Mouse (Mus musculus) forebrain, embryonic 13.5 days (tissue): ENCODE measurements at regions not wholly inside any gene's neighbourhood (a gene's known extent, or its start where the extent isn't known, plus 50 kb on each side); places are given as distances from the start of the nearest gene placed in this dataset.
A peak's percentile ranks its signal among the peaks of the same experiment; 100 is the strongest.
"Not testable (repeated sequence)": the region's sequence is repeated elsewhere in the genome, so short reads cannot be mapped to it uniquely, and the experiment has no call there.

Source experiments
- ATAC-seq: fragments of 200-750 bp; cut with Nextera tagmentation; 2 replicates; pipeline ENCODE4 v1.8.0; 2017
- H3K27ac ChIP-seq: fragments of 300-500 bp; sonication (generic); 2 replicates; pipeline ENCODE4 v1.5.1; 2015; ENCODE audit warnings: inconsistent platforms, mild to moderate bottlenecking, moderate library complexity
- H3K27me3 ChIP-seq: fragments of 300-500 bp; sonication (generic); 2 replicates; pipeline ENCODE4 v1.6.1; 2015; ENCODE audit warnings: mild to moderate bottlenecking, inconsistent platforms
- H3K36me3 ChIP-seq: fragments of 300-500 bp; sonication (generic); 2 replicates; pipeline ENCODE4 v1.6.1; 2015; ENCODE audit warnings: mild to moderate bottlenecking, inconsistent platforms; ENCODE audit not compliant: poor library complexity, severe bottlenecking
- H3K4me1 ChIP-seq: fragments of 300-500 bp; sonication (generic); 2 replicates; pipeline ENCODE4 v1.6.1; 2015; ENCODE audit warnings: inconsistent platforms
- H3K4me2 ChIP-seq: fragments of 300-500 bp; sonication (generic); 2 replicates; pipeline ENCODE4 v1.6.1; 2015; ENCODE audit warnings: inconsistent platforms, mild to moderate bottlenecking, moderate library complexity
- H3K4me3 ChIP-seq: fragments of 300-500 bp; sonication (generic); 2 replicates; pipeline ENCODE4 v1.5.1; 2015; ENCODE audit warnings: mild to moderate bottlenecking, inconsistent platforms
- H3K9ac ChIP-seq: fragments of 300-500 bp; sonication (generic); 2 replicates; pipeline ENCODE4 v1.6.1; 2015; ENCODE audit warnings: mild to moderate bottlenecking, inconsistent platforms
- H3K9me3 ChIP-seq: fragments of 300-500 bp; sonication (generic); replicated peaks from 2 replicates; pipeline ENCODE4 v1.6.1; 2016; ENCODE audit warnings: inconsistent platforms
- WGBS: fragments of 180-500 bp; shearing (Covaris S2); methylation state at CpG from one replicate; pipeline ENCODE4 v1.1.7; 2015; 5-methylcytosine and 5-hydroxymethylcytosine counted together

- H3K9me3 ChIP-seq, H3K27ac ChIP-seq, H3K4me3 ChIP-seq, H3K36me3 ChIP-seq, H3K4me2 ChIP-seq, ATAC-seq, H3K9ac ChIP-seq, H3K4me1 ChIP-seq, H3K27me3 ChIP-seq: not testable (repeated sequence)
Observed at GRCm38 (mm10) chr1:141246125-141246524, 1000.2 kb downstream of the Kcnt2 start.

GRCm38 (mm10) chr1:141274738-141275137 lies 1028.8 kb downstream of the Kcnt2 start:
- Histone ChIP-seq H3K36me3 (no peaks in the 10 kb centered on the region), H3K27me3 (no peaks in the 10 kb centered on the region), H3K9ac (no peak overlapping the region), H3K9me3 (no peaks in the 10 kb centered on the region), H3K4me1 (no peaks in the 10 kb centered on the region), H3K4me3 (no peak overlapping the region), H3K4me2 (no peak overlapping the region), H3K27ac (no peak overlapping the region)
- ATAC-seq = no peak
- WGBS = 96% methylated on average over 1 of the region's 1 CpGs

- no peak for ATAC-seq
- H3K36me3 ChIP-seq = no peaks in the 10 kb centered on the region
- H3K27ac ChIP-seq = no peak overlapping the region
- no peaks in the 10 kb centered on the region for H3K27me3 ChIP-seq
- H3K4me3 ChIP-seq = no peak overlapping the region
- no peaks in the 10 kb centered on the region for H3K4me1 ChIP-seq
- H3K9me3 ChIP-seq = no peaks in the 10 kb centered on the region
- no peak overlapping the region for H3K4me2 ChIP-seq
- no peak overlapping the region for H3K9ac ChIP-seq
Observed at GRCm38 (mm10) chr1:141281513-141281912, 1035.6 kb downstream of the Kcnt2 start.

GRCm38 (mm10) chr1:141322968-141323367 lies 1077.0 kb downstream of the Kcnt2 start:
- no peak for ATAC-seq
- 53% methylated on average over 3 of the region's 3 CpGs for WGBS
- H3K27me3 ChIP-seq = no peaks in the 10 kb centered on the region
- no peak overlapping the region for H3K4me2 ChIP-seq
- no peaks in the 10 kb centered on the region for H3K36me3 ChIP-seq
- H3K27ac ChIP-seq = no peak overlapping the region
- H3K9ac ChIP-seq = no peak overlapping the region
- no peaks in the 10 kb centered on the region for H3K4me1 ChIP-seq
- H3K4me3 ChIP-seq = no peak overlapping the region
- H3K9me3 ChIP-seq = no peaks in the 10 kb centered on the region

- Histone ChIP-seq H3K4me1 (no peaks in the 10 kb centered on the region), H3K9me3 (no peaks in the 10 kb centered on the region), H3K9ac (no peak overlapping the region), H3K27ac (no peak overlapping the region), H3K27me3 (no peaks in the 10 kb centered on the region), H3K4me3 (no peak overlapping the region), H3K4me2 (no peak overlapping the region), H3K36me3 (no peaks in the 10 kb centered on the region)
- ATAC-seq = peak; percentile 33; the same call in 1 of the 2 replicates
- 88% methylated on average over 1 of the region's 1 CpGs for WGBS
Observed at GRCm38 (mm10) chr1:141338073-141338472, 1092.1 kb downstream of the Kcnt2 start.

GRCm38 (mm10) chr1:141369447-141369846 lies 1123.5 kb downstream of the Kcnt2 start:
- ATAC-seq = peak; percentile 19; the same call in 1 of the 2 replicates
- Histone ChIP-seq H3K4me2 (no peak overlapping the region), H3K4me3 (no peak overlapping the region)

GRCm38 (mm10) chr1:141375966-141376365 lies 1130.0 kb downstream of the Kcnt2 start:
- Histone ChIP-seq H3K36me3 (no peaks in the 10 kb centered on the region), H3K9ac (no peak overlapping the region), H3K9me3 (no peaks in the 10 kb centered on the region), H3K4me3 (no peak overlapping the region), H3K27me3 (no peaks in the 10 kb centered on the region), H3K27ac (no peak overlapping the region), H3K4me2 (no peak overlapping the region), H3K4me1 (no peaks in the 10 kb centered on the region)
- ATAC-seq = no peak
- 92% methylated on average over 3 of the region's 3 CpGs for WGBS

More at GRCm38 (mm10) chr1:141369447-141369846, 1123.5 kb downstream of the Kcnt2 start:
- Histone ChIP-seq H3K4me1 (no peaks in the 10 kb centered on the region), H3K27ac (no peak overlapping the region), H3K36me3 (no peaks in the 10 kb centered on the region), H3K27me3 (no peaks in the 10 kb centered on the region), H3K9me3 (no peaks in the 10 kb centered on the region), H3K9ac (no peak overlapping the region)
- WGBS = 70% methylated on average over 1 of the region's 1 CpGs

- H3K9ac ChIP-seq = no peak overlapping the region
- H3K27ac ChIP-seq = no peak overlapping the region
- no peak for ATAC-seq
- no peaks in the 10 kb centered on the region for H3K36me3 ChIP-seq
- H3K9me3 ChIP-seq = no peaks in the 10 kb centered on the region
- 24% methylated on average over 1 of the region's 1 CpGs for WGBS
- no peaks in the 10 kb centered on the region for H3K27me3 ChIP-seq
- H3K4me3 ChIP-seq = no peak overlapping the region
- no peak overlapping the region for H3K4me2 ChIP-seq
- no peaks in the 10 kb centered on the region for H3K4me1 ChIP-seq
Observed at GRCm38 (mm10) chr1:141401334-141401733, 1155.4 kb downstream of the Kcnt2 start.

GRCm38 (mm10) chr1:141429675-141430074 lies 1183.7 kb downstream of the Kcnt2 start:
- H3K27ac ChIP-seq = no peak overlapping the region
- no peak overlapping the region for H3K4me3 ChIP-seq
- no peaks in the 10 kb centered on the region for H3K27me3 ChIP-seq
- H3K9me3 ChIP-seq = no peaks in the 10 kb centered on the region
- no peaks in the 10 kb centered on the region for H3K4me1 ChIP-seq
- 83% methylated on average over 4 of the region's 4 CpGs for WGBS
- H3K4me2 ChIP-seq = no peak overlapping the region
- no peak for ATAC-seq
- H3K9ac ChIP-seq = no peak overlapping the region
- H3K36me3 ChIP-seq = no peaks in the 10 kb centered on the region

- H3K9ac ChIP-seq = no peak overlapping the region
- peak; percentile 24; the same call in 1 of the 2 replicates for ATAC-seq
- no peaks in the 10 kb centered on the region for H3K36me3 ChIP-seq
- no peak overlapping the region for H3K27ac ChIP-seq
- H3K27me3 ChIP-seq = no peaks in the 10 kb centered on the region
- H3K4me3 ChIP-seq = no peak overlapping the region
- H3K4me1 ChIP-seq = no peaks in the 10 kb centered on the region
- no peaks in the 10 kb centered on the region for H3K9me3 ChIP-seq
- H3K4me2 ChIP-seq = no peak overlapping the region
- 82% methylated on average over 2 of the region's 2 CpGs for WGBS
Observed at GRCm38 (mm10) chr1:141430117-141430516, 1184.2 kb downstream of the Kcnt2 start.

- Histone ChIP-seq H3K4me2 (no peak overlapping the region), H3K4me3 (no peak overlapping the region), H3K27ac (no peak overlapping the region), H3K27me3 (no peaks in the 10 kb centered on the region), H3K36me3 (no peaks in the 10 kb centered on the region), H3K9me3 (no peaks in the 10 kb centered on the region), H3K9ac (no peak overlapping the region), H3K4me1 (no peaks in the 10 kb centered on the region)
- no peak for ATAC-seq
- 4% methylated on average over 1 of the region's 1 CpGs for WGBS
Observed at GRCm38 (mm10) chr1:141435452-141435851, 1189.5 kb downstream of the Kcnt2 start.

GRCm38 (mm10) chr1:141440234-141440633 lies 1194.3 kb downstream of the Kcnt2 start:
- ATAC-seq = no peak
- no peak overlapping the region for H3K9ac ChIP-seq
- H3K27ac ChIP-seq = no peak overlapping the region
- no peaks in the 10 kb centered on the region for H3K4me1 ChIP-seq
- H3K9me3 ChIP-seq = no peaks in the 10 kb centered on the region
- H3K27me3 ChIP-seq = no peaks in the 10 kb centered on the region
- no peaks in the 10 kb centered on the region for H3K36me3 ChIP-seq
- H3K4me3 ChIP-seq = no peak overlapping the region
- H3K4me2 ChIP-seq = no peak overlapping the region

- no peak for ATAC-seq
- Histone ChIP-seq H3K27ac (no peak overlapping the region), H3K4me3 (no peak overlapping the region), H3K36me3 (no peaks in the 10 kb centered on the region), H3K4me1 (no peaks in the 10 kb centered on the region), H3K4me2 (no peak overlapping the region), H3K27me3 (no peaks in the 10 kb centered on the region), H3K9me3 (no peaks in the 10 kb centered on the region), H3K9ac (no peak overlapping the region)
- WGBS = 88% methylated on average over 1 of the region's 1 CpGs
Observed at GRCm38 (mm10) chr1:141450960-141451359, 1205.0 kb downstream of the Kcnt2 start.
